Mouse (Mus musculus) embryonic facial prominence, embryonic 11.5 days (tissue): ENCODE measurements around the gene Cdkl5. TPM values are rescaled to one million over a fixed set of nuclear protein-coding genes. Genes with fewer than 3 reads are reported as not detected.
A peak's percentile ranks its signal among the peaks of the same experiment; 100 is the strongest.

Experiments used
- ATAC-seq: fragments of 200-750 bp; cut with Nextera tagmentation; replicated peaks from 2 replicates; pipeline ENCODE4 v1.8.0; 2017; ENCODE audit warnings: low read depth; ENCODE audit not compliant: insufficient number of reproducible peaks, low FRiP score, low TSS enrichment
- DNase-seq: peaks from one replicate; pipeline ENCODE4 v3.0.0-alpha.2; 2015; ENCODE audit warnings: low spot score
- H3K27ac ChIP-seq: fragments of 300-500 bp; sonication (generic); replicated peaks from 2 replicates; pipeline ENCODE4 v1.5.1; 2014; ENCODE audit warnings: mild to moderate bottlenecking, low read depth, low read length, control low read depth
- H3K27me3 ChIP-seq: fragments of 300-500 bp; sonication (generic); 2 replicates; pipeline ENCODE4 v1.6.1; 2014; ENCODE audit warnings: mild to moderate bottlenecking, low read length, moderate library complexity, mixed read lengths; ENCODE audit not compliant: control insufficient read depth, insufficient read depth
- H3K36me3 ChIP-seq: fragments of 300-500 bp; sonication (generic); replicated peaks from 2 replicates; pipeline ENCODE4 v1.6.1; 2014; ENCODE audit warnings: low read depth, mild to moderate bottlenecking, low read length, moderate library complexity, mixed read lengths; ENCODE audit not compliant: control insufficient read depth, insufficient read depth
- H3K4me1 ChIP-seq: fragments of 300-500 bp; sonication (generic); 2 replicates; pipeline ENCODE4 v1.6.1; 2014; ENCODE audit warnings: low read length, mixed read lengths; ENCODE audit not compliant: control insufficient read depth, insufficient read depth
- H3K4me2 ChIP-seq: fragments of 300-500 bp; sonication (generic); 2 replicates; pipeline ENCODE4 v1.6.1; 2014; ENCODE audit warnings: low read depth, mild to moderate bottlenecking, control low read depth, low read length, moderate library complexity
- H3K4me3 ChIP-seq: fragments of 300-500 bp; sonication (generic); 2 replicates; pipeline ENCODE4 v1.5.1; 2014; ENCODE audit warnings: low read depth, low read length, control low read depth
- H3K9ac ChIP-seq: fragments of 300-500 bp; sonication (generic); replicated peaks from 2 replicates; pipeline ENCODE4 v1.6.1; 2014; ENCODE audit warnings: mild to moderate bottlenecking, control low read depth, low read length
- H3K9me3 ChIP-seq: fragments of 300-500 bp; sonication (generic); replicated peaks from 2 replicates; pipeline ENCODE4 v1.6.1; 2016; ENCODE audit warnings: mild to moderate bottlenecking, low read length, inconsistent platforms, mixed read lengths; ENCODE audit not compliant: control insufficient read depth
- WGBS: fragments of 180-500 bp; shearing (Covaris S2); extraction: QIAGEN DNeasy Blood & Tissue Kit; methylation state at CpG from one replicate; pipeline ENCODE4 v1.1.7; 2014; 5-methylcytosine and 5-hydroxymethylcytosine counted together
- polyA plus RNA-seq: library from polyadenylated mRNA; unstranded; fragments of >200 nt; fragmentation: Nextera tagmentation; extraction: Ambion mirVana; gene quantifications from 2 replicates; pipeline ENCODE4 v1.2.1, GENCODE M21; 2014

Cdkl5 gene
- polyA plus RNA-seq, 1 experiment from 2014 or later: 1.5 TPM

GRCm38 (mm10) chrX:160765389-160766232 is 228.9 kb downstream of the Cdkl5 start:
- Histone ChIP-seq H3K27ac (no peak overlapping the region), H3K9ac (no peak overlapping the region; the same call in 1 of the 2 replicates), H3K27me3 (no peaks in the 10 kb centered on the region; the same call in 1 of the 2 replicates), H3K9me3 (no peaks in the 10 kb centered on the region), H3K4me2 (peak overlapping the region; percentile 23), H3K4me3 (peak overlapping the region; percentile 39), H3K36me3 (no peaks in the 10 kb centered on the region), H3K4me1 (no peaks in the 10 kb centered on the region)
- peak; percentile 95 for ATAC-seq
- DNase-seq: peak; percentile 83
- WGBS: 28% methylated on average over 30 of the region's 30 CpGs

GRCm38 (mm10) chrX:160750808-160751207 is 243.7 kb downstream of the Cdkl5 start:
- ATAC-seq: no peak
- Histone ChIP-seq H3K27ac (no peak overlapping the region), H3K36me3 (no peaks in the 10 kb centered on the region), H3K4me3 (no peak overlapping the region), H3K27me3 (no peaks in the 10 kb centered on the region), H3K9ac (no peak overlapping the region), H3K4me2 (no peak overlapping the region), H3K4me1 (no peaks in the 10 kb centered on the region), H3K9me3 (no peaks in the 10 kb centered on the region)
- 93% methylated on average over 8 of the region's 8 CpGs for WGBS
- no peak for DNase-seq

- whole genome bisulfite sequencing: 82% methylated on average over 1 of the region's 1 CpGs
- H3K27me3 ChIP-seq: no peaks in the 10 kb centered on the region
- no peak overlapping the region for H3K4me3 ChIP-seq
- no peak overlapping the region for H3K9ac ChIP-seq
- ATAC-seq (no peak), DNase-seq (no peak)
- H3K4me2 ChIP-seq: no peak overlapping the region
- no peaks in the 10 kb centered on the region for H3K9me3 ChIP-seq
- H3K27ac ChIP-seq: no peak overlapping the region
- H3K36me3 ChIP-seq: no peaks in the 10 kb centered on the region
- no peaks in the 10 kb centered on the region for H3K4me1 ChIP-seq
These were observed 245.9 kb downstream of the Cdkl5 start for GRCm38 (mm10) chrX:160748653-160749052.

- Histone ChIP-seq H3K9me3 (no peaks in the 10 kb centered on the region), H3K9ac (no peak overlapping the region), H3K27me3 (no peaks in the 10 kb centered on the region), H3K4me3 (no peak overlapping the region), H3K4me1 (no peaks in the 10 kb centered on the region), H3K4me2 (no peak overlapping the region), H3K36me3 (no peaks in the 10 kb centered on the region), H3K27ac (no peak overlapping the region)
- no peak for DNase-seq
- WGBS: 100% methylated on average over 1 of the region's 1 CpGs
- ATAC-seq: no peak
These were observed 249.1 kb downstream of the Cdkl5 start for GRCm38 (mm10) chrX:160745399-160745798.

- Histone ChIP-seq H3K4me1 (no peaks in the 10 kb centered on the region), H3K27ac (no peak within 1 kb of the TSS), H3K4me2 (no peak within 1 kb of the TSS), H3K9me3 (no peaks in the 10 kb centered on the region), H3K9ac (no peak within 1 kb of the TSS), H3K36me3 (no peaks in the 10 kb centered on the region), H3K4me3 (no peak within 1 kb of the TSS), H3K27me3 (no peaks in the 10 kb centered on the region)
- DNase-seq (no peak), ATAC-seq (no peak)
- WGBS: 82% methylated on average over 5 of the region's 5 CpGs
These were observed 258.9 kb downstream of the Cdkl5 start, which contains the start of gene Ppef1 for GRCm38 (mm10) chrX:160735650-160736049. Ppef1 (minus strand) TSS chrX:160735765.

Other genes with a start within 250 kb of the Cdkl5 start
- gene Rs1, start 226.7 kb downstream of the Cdkl5 start, polyA plus RNA-seq: not detected in 2 replicates
- gene Gja6, start 87.7 kb downstream of the Cdkl5 start, polyA plus RNA-seq: 0.10 and 0.29 TPM in 2 replicates
- gene Scml2, start 122.5 kb upstream of the Cdkl5 start, polyA plus RNA-seq: 4.3 and 4.9 TPM in 2 replicates